Mouse (Mus musculus) brain, embryonic 14.5 days (tissue): ENCODE results near the gene Col4a1.

Experiments used
- CTCF ChIP-seq: fragments of 200-500 bp; IDR thresholded peaks from 2 replicates; pipeline ENCODE4 v1.5.1; 2012; ENCODE audit warnings: inconsistent platforms, mild to moderate bottlenecking, moderate library complexity, borderline replicate concordance; ENCODE audit not compliant: insufficient read depth, insufficient read length; ENCODE audit errors: extremely low read depth
- POLR2A ChIP-seq: fragments of 200-500 bp; IDR thresholded peaks from 2 replicates; pipeline ENCODE4 v1.6.1; 2012; ENCODE audit warnings: mild to moderate bottlenecking, inconsistent platforms, borderline replicate concordance; ENCODE audit not compliant: poor library complexity, insufficient read depth, insufficient read length, severe bottlenecking; ENCODE audit errors: extremely low read depth

- no peak for TF ChIP-seq CTCF
- no peak for TF ChIP-seq POLR2A
Observed at GRCm38 (mm10) chr8:11331561-11331960, 18.9 kb upstream of the Col4a1 start.
